Mouse (Mus musculus) stomach, embryonic 14.5 days (tissue): Measurements from ENCODE around the gene Foxp4. TPM values are rescaled to one million over a fixed set of nuclear protein-coding genes. Genes with fewer than 3 reads are reported as not detected.
"Not testable (repeated sequence)": the region's sequence is repeated elsewhere in the genome, so short reads cannot be mapped to it uniquely, and the experiment has no call there.

Experiments
- ATAC-seq: fragments of 200-750 bp; cut with Nextera tagmentation; 2 replicates; pipeline ENCODE4 v1.8.0; 2017; ENCODE audit warnings: low read depth, moderate TSS enrichment; ENCODE audit not compliant: insufficient number of reproducible peaks, insufficient read depth, low FRiP score
- H3K27ac ChIP-seq: fragments of 300-500 bp; sonication (generic); 2 replicates; pipeline ENCODE4 v1.5.1; 2014; ENCODE audit warnings: mild to moderate bottlenecking, low read length, moderate library complexity, mixed read lengths
- H3K27me3 ChIP-seq: fragments of 300-500 bp; sonication (generic); 2 replicates; pipeline ENCODE4 v1.6.1; 2014; ENCODE audit warnings: low read length, control low read depth, mixed read lengths; ENCODE audit not compliant: control insufficient read depth, insufficient read depth
- H3K36me3 ChIP-seq: fragments of 300-500 bp; sonication (generic); 2 replicates; pipeline ENCODE4 v1.6.1; 2014; ENCODE audit warnings: mild to moderate bottlenecking, control low read depth, low read length, moderate library complexity, mixed read lengths; ENCODE audit not compliant: control insufficient read depth, insufficient read depth
- H3K4me1 ChIP-seq: fragments of 300-500 bp; sonication (generic); 2 replicates; pipeline ENCODE4 v1.6.1; 2014; ENCODE audit warnings: low read length, control low read depth, mixed read lengths; ENCODE audit not compliant: control insufficient read depth, insufficient read depth
- H3K4me2 ChIP-seq: fragments of 300-500 bp; sonication (generic); replicated peaks from 2 replicates; pipeline ENCODE4 v1.6.1; 2014; ENCODE audit warnings: low read depth, low read length, control low read depth
- H3K4me3 ChIP-seq: fragments of 300-500 bp; sonication (generic); 2 replicates; pipeline ENCODE4 v1.5.1; 2014; ENCODE audit warnings: low read depth, low read length, control low read depth
- H3K9ac ChIP-seq: fragments of 300-500 bp; sonication (generic); replicated peaks from 2 replicates; pipeline ENCODE4 v1.6.1; 2014; ENCODE audit warnings: low read depth, mild to moderate bottlenecking, control low read depth, low read length, moderate library complexity, mixed read lengths
- H3K9me3 ChIP-seq: fragments of 300-500 bp; sonication (generic); 2 replicates; pipeline ENCODE4 v1.6.1; 2016; ENCODE audit warnings: low read depth, low read length, control low read depth; ENCODE audit not compliant: control insufficient read depth
- whole genome bisulfite sequencing: fragments of 180-500 bp; shearing (Covaris S2); extraction: QIAGEN DNeasy Blood & Tissue Kit; methylation state at CpG from one replicate; pipeline ENCODE4 v1.1.7; 2014; 5-methylcytosine and 5-hydroxymethylcytosine counted together
- polyA plus RNA-seq: library from polyadenylated mRNA; unstranded; fragments of >200 nt; fragmentation: Nextera tagmentation; extraction: Ambion mirVana; gene quantifications from 2 replicates; pipeline ENCODE4 v1.2.1, GENCODE M21; 2014

Foxp4 gene
- polyA plus RNA-seq, 1 experiment from 2014 or later: 43.3 TPM

- Histone ChIP-seq H3K9ac (no peak overlapping the region), H3K4me1 (peaks cover 7% of the 10 kb centered on the region), H3K4me2 (no peak overlapping the region), H3K4me3 (no peak overlapping the region), H3K27ac (no peak overlapping the region), H3K27me3 (no peaks in the 10 kb centered on the region), H3K9me3 (no peaks in the 10 kb centered on the region), H3K36me3 (peaks cover 27% of the 10 kb centered on the region)
- WGBS: 62% methylated on average over 10 of the region's 10 CpGs
- ATAC-seq: no peak
Measured at GRCm38 (mm10) chr17:47866037-47866436, 58.4 kb downstream of the Foxp4 start.

GRCm38 (mm10) chr17:47864496-47864895 lies 59.9 kb downstream of the Foxp4 start:
- H3K4me3 ChIP-seq: no peak overlapping the region
- no peak overlapping the region for H3K27ac ChIP-seq
- ATAC-seq: peak; percentile 79
- H3K9me3 ChIP-seq: no peaks in the 10 kb centered on the region
- no peak overlapping the region for H3K9ac ChIP-seq
- H3K27me3 ChIP-seq: no peaks in the 10 kb centered on the region
- WGBS: 5% methylated on average over 17 of the region's 17 CpGs
- H3K4me1 ChIP-seq: peaks cover 7% of the 10 kb centered on the region
- peaks cover 11% of the 10 kb centered on the region for H3K36me3 ChIP-seq
- H3K4me2 ChIP-seq: peak overlapping the region; percentile 26; the same call in 1 of the 2 replicates

GRCm38 (mm10) chr17:47863437-47863836 lies 61.0 kb downstream of the Foxp4 start:
- Histone ChIP-seq H3K4me2 (no peak overlapping the region), H3K4me3 (no peak overlapping the region), H3K36me3 (peaks cover 7% of the 10 kb centered on the region), H3K27ac (no peak overlapping the region), H3K9me3 (no peaks in the 10 kb centered on the region), H3K9ac (no peak overlapping the region), H3K27me3 (no peaks in the 10 kb centered on the region), H3K4me1 (peaks cover 7% of the 10 kb centered on the region)
- ATAC-seq: peak; percentile 24; the same call in 1 of the 2 replicates
- WGBS: 15% methylated on average over 11 of the region's 11 CpGs

- no peak overlapping the region for H3K4me2 ChIP-seq
- 44% methylated on average over 4 of the region's 4 CpGs for WGBS
- no peaks in the 10 kb centered on the region for H3K27me3 ChIP-seq
- H3K9ac ChIP-seq: no peak overlapping the region
- H3K27ac ChIP-seq: no peak overlapping the region
- peaks cover 7% of the 10 kb centered on the region for H3K4me1 ChIP-seq
- ATAC-seq: no peak
- no peak overlapping the region for H3K4me3 ChIP-seq
- H3K36me3 ChIP-seq: peaks cover 3% of the 10 kb centered on the region
- no peaks in the 10 kb centered on the region for H3K9me3 ChIP-seq
Measured at GRCm38 (mm10) chr17:47863023-47863422, 61.4 kb downstream of the Foxp4 start.

- Histone ChIP-seq H3K27ac (no peak overlapping the region), H3K4me2 (no peak overlapping the region), H3K27me3 (no peaks in the 10 kb centered on the region), H3K4me1 (0 out of 2 replicates have a peak, but pooled peaks cover 3% of the 10 kb centered on the region), H3K9me3 (no peaks in the 10 kb centered on the region), H3K36me3 (no peaks in the 10 kb centered on the region), H3K4me3 (no peak overlapping the region), H3K9ac (no peak overlapping the region)
- ATAC-seq: no peak
- WGBS: 80% methylated on average over 4 of the region's 4 CpGs
Measured at GRCm38 (mm10) chr17:47855544-47855943, 68.9 kb downstream of the Foxp4 start.

- no peak overlapping the region for H3K27ac ChIP-seq
- no peaks in the 10 kb centered on the region for H3K9me3 ChIP-seq
- no peaks in the 10 kb centered on the region for H3K36me3 ChIP-seq
- no peaks in the 10 kb centered on the region for H3K27me3 ChIP-seq
- no peak overlapping the region for H3K9ac ChIP-seq
- 0 out of 2 replicates have a peak, but pooled peaks cover 3% of the 10 kb centered on the region for H3K4me1 ChIP-seq
- 81% methylated on average over 8 of the region's 8 CpGs for WGBS
- ATAC-seq: no peak
- H3K4me3 ChIP-seq: no peak overlapping the region
- no peak overlapping the region for H3K4me2 ChIP-seq
Measured at GRCm38 (mm10) chr17:47854908-47855307, 69.5 kb downstream of the Foxp4 start.

GRCm38 (mm10) chr17:47853760-47854159 lies 70.7 kb downstream of the Foxp4 start:
- no peak for ATAC-seq
- 84% methylated on average over 4 of the region's 4 CpGs for WGBS

GRCm38 (mm10) chr17:47853336-47853735 lies 71.1 kb downstream of the Foxp4 start:
- ATAC-seq: no peak
- H3K9ac ChIP-seq: no peak overlapping the region
- no peak overlapping the region for H3K4me2 ChIP-seq
- no peaks in the 10 kb centered on the region for H3K36me3 ChIP-seq
- no peaks in the 10 kb centered on the region for H3K9me3 ChIP-seq
- H3K4me1 ChIP-seq: 0 out of 2 replicates have a peak, but pooled peaks cover 3% of the 10 kb centered on the region
- no peak overlapping the region for H3K4me3 ChIP-seq
- H3K27ac ChIP-seq: no peak overlapping the region
- no peaks in the 10 kb centered on the region for H3K27me3 ChIP-seq
- 100% methylated on average over 3 of the region's 4 CpGs for WGBS

More at GRCm38 (mm10) chr17:47853760-47854159, 70.7 kb downstream of the Foxp4 start:
- H3K9me3 ChIP-seq: no peaks in the 10 kb centered on the region
- H3K27me3 ChIP-seq: no peaks in the 10 kb centered on the region
- no peak overlapping the region for H3K4me3 ChIP-seq
- no peak overlapping the region for H3K27ac ChIP-seq
- H3K36me3 ChIP-seq: no peaks in the 10 kb centered on the region
- H3K4me1 ChIP-seq: 0 out of 2 replicates have a peak, but pooled peaks cover 3% of the 10 kb centered on the region
- no peak overlapping the region for H3K4me2 ChIP-seq
- H3K9ac ChIP-seq: no peak overlapping the region

GRCm38 (mm10) chr17:47851798-47852360 lies 72.6 kb downstream of the Foxp4 start:
- Histone ChIP-seq H3K27ac (peak overlapping the region; percentile 36; the same call in 1 of the 2 replicates), H3K4me2 (peak overlapping the region; percentile 40), H3K4me3 (peak overlapping the region; percentile 12; the same call in 1 of the 2 replicates)
- H3K4me1 ChIP-seq, H3K36me3 ChIP-seq, H3K27me3 ChIP-seq, H3K9me3 ChIP-seq, H3K9ac ChIP-seq: not testable (repeated sequence)
- WGBS: 6% methylated on average over 22 of the region's 22 CpGs
- ATAC-seq: peak; percentile 79
